Mouse (Mus musculus) small intestine, adult 2 months (tissue): ENCODE results near the gene Dlgap1. TPM values are rescaled to one million over a fixed set of nuclear protein-coding genes. Genes with fewer than 3 reads are reported as not detected.

Experiments
- H3K27ac ChIP-seq: fragments of 200-500 bp; 2 replicates; pipeline ENCODE4 v1.5.1; 2012; ENCODE audit warnings: low read depth, low read length, control low read depth, inconsistent platforms; ENCODE audit not compliant: insufficient read depth
- H3K27me3 ChIP-seq: fragments of 200-500 bp; 2 replicates; pipeline ENCODE4 v1.6.1; 2012; ENCODE audit warnings: mild to moderate bottlenecking, moderate library complexity, low read length, inconsistent platforms; ENCODE audit not compliant: control insufficient read depth, insufficient read depth
- H3K36me3 ChIP-seq: fragments of 200-500 bp; 2 replicates; pipeline ENCODE4 v1.6.1; 2012; ENCODE audit warnings: mild to moderate bottlenecking, low read length, control low read depth, inconsistent platforms; ENCODE audit not compliant: control insufficient read depth, insufficient read depth
- H3K4me1 ChIP-seq: fragments of 200-500 bp; 2 replicates; pipeline ENCODE4 v1.6.1; 2012; ENCODE audit warnings: low read length, inconsistent platforms, mixed read lengths; ENCODE audit not compliant: control insufficient read depth, insufficient read depth, insufficient read length
- H3K4me3 ChIP-seq: fragments of 200-500 bp; 2 replicates; pipeline ENCODE4 v1.5.1; 2012; ENCODE audit warnings: low read depth, mild to moderate bottlenecking, control low read depth, inconsistent platforms, low read length, moderate library complexity
- CTCF ChIP-seq: fragments of 200-500 bp; IDR thresholded peaks from 2 replicates; pipeline ENCODE4 v1.5.1; 2012; ENCODE audit warnings: low read depth, mild to moderate bottlenecking, control low read depth, inconsistent platforms, low read length, moderate library complexity, mixed read lengths; ENCODE audit not compliant: insufficient replicate concordance, insufficient read length; ENCODE audit errors: extremely low read depth
- POLR2A ChIP-seq: fragments of 200-500 bp; IDR thresholded peaks from 2 replicates; pipeline ENCODE4 v1.6.1; 2012; ENCODE audit warnings: low read depth, mild to moderate bottlenecking, control low read depth, inconsistent platforms, low read length, moderate library complexity
- WGBS: fragments of 180-500 bp; shearing (Covaris S2); methylation state at CpG from one replicate; pipeline ENCODE4 v1.1.7; 2018; 5-methylcytosine and 5-hydroxymethylcytosine counted together
- polyA plus RNA-seq: library from polyadenylated mRNA; depleted of rRNA; stranded (reverse); fragments of >200 nt; gene quantifications from 2 replicates; pipeline ENCODE4 v1.2.3, GENCODE M21; 2012

The Dlgap1 gene
- polyA plus RNA-seq, 1 experiment: 0.61 TPM

GRCm38 (mm10) chr17:70588691-70589090 is 619.8 kb downstream of the Dlgap1 start:
- 75% methylated on average over 6 of the region's 6 CpGs for WGBS
- Histone ChIP-seq H3K27me3 (no peaks in the 10 kb centered on the region), H3K4me3 (no peak overlapping the region), H3K36me3 (no peaks in the 10 kb centered on the region), H3K4me1 (no peaks in the 10 kb centered on the region), H3K27ac (no peak overlapping the region)
- no peak for TF ChIP-seq POLR2A
- TF ChIP-seq CTCF: no peak

- 88% methylated on average over 13 of the region's 13 CpGs for WGBS
- H3K27me3 ChIP-seq: no peaks in the 10 kb centered on the region
- no peak overlapping the region for H3K4me3 ChIP-seq
- no peak for TF ChIP-seq CTCF
- no peak for TF ChIP-seq POLR2A
- H3K4me1 ChIP-seq: no peaks in the 10 kb centered on the region
- no peak overlapping the region for H3K27ac ChIP-seq
- H3K36me3 ChIP-seq: no peaks in the 10 kb centered on the region
These were observed 620.3 kb downstream of the Dlgap1 start for GRCm38 (mm10) chr17:70589140-70589539.

- TF ChIP-seq CTCF (no peak), POLR2A (no peak)
- H3K4me3 ChIP-seq: no peak overlapping the region
- H3K4me1 ChIP-seq: no peaks in the 10 kb centered on the region
- H3K27ac ChIP-seq: no peak overlapping the region
- WGBS: 77% methylated on average over 6 of the region's 6 CpGs
- H3K36me3 ChIP-seq: no peaks in the 10 kb centered on the region
- no peaks in the 10 kb centered on the region for H3K27me3 ChIP-seq
These were observed 621.6 kb downstream of the Dlgap1 start for GRCm38 (mm10) chr17:70590506-70590905.

- TF ChIP-seq POLR2A (no peak), CTCF (no peak)
- Histone ChIP-seq H3K27me3 (no peaks in the 10 kb centered on the region), H3K4me1 (no peaks in the 10 kb centered on the region), H3K36me3 (no peaks in the 10 kb centered on the region), H3K4me3 (no peak overlapping the region), H3K27ac (no peak overlapping the region)
- WGBS: 53% methylated on average over 1 of the region's 1 CpGs
These were observed 625.4 kb downstream of the Dlgap1 start for GRCm38 (mm10) chr17:70594277-70594676.

- Histone ChIP-seq H3K4me3 (no peak overlapping the region), H3K4me1 (no peaks in the 10 kb centered on the region), H3K36me3 (no peaks in the 10 kb centered on the region), H3K27me3 (no peaks in the 10 kb centered on the region), H3K27ac (no peak overlapping the region)
- 89% methylated on average over 2 of the region's 2 CpGs for WGBS
- TF ChIP-seq POLR2A (no peak), CTCF (no peak)
These were observed 627.5 kb downstream of the Dlgap1 start for GRCm38 (mm10) chr17:70596326-70596725.

- WGBS: 81% methylated on average over 6 of the region's 6 CpGs
- TF ChIP-seq POLR2A (no peak), CTCF (no peak)
- Histone ChIP-seq H3K4me3 (no peak overlapping the region), H3K4me1 (no peaks in the 10 kb centered on the region), H3K27me3 (no peaks in the 10 kb centered on the region), H3K27ac (no peak overlapping the region), H3K36me3 (no peaks in the 10 kb centered on the region)
These were observed 631.6 kb downstream of the Dlgap1 start for GRCm38 (mm10) chr17:70600462-70600861.

- Histone ChIP-seq H3K27me3 (no peaks in the 10 kb centered on the region), H3K27ac (no peak overlapping the region), H3K4me3 (no peak overlapping the region), H3K4me1 (no peaks in the 10 kb centered on the region), H3K36me3 (no peaks in the 10 kb centered on the region)
- 80% methylated on average over 7 of the region's 7 CpGs for WGBS
- no peak for TF ChIP-seq POLR2A
- no peak for TF ChIP-seq CTCF
These were observed 633.2 kb downstream of the Dlgap1 start for GRCm38 (mm10) chr17:70602051-70602450.

GRCm38 (mm10) chr17:70605659-70606058 is 636.8 kb downstream of the Dlgap1 start:
- no peak overlapping the region for H3K4me3 ChIP-seq
- H3K4me1 ChIP-seq: no peaks in the 10 kb centered on the region
- no peaks in the 10 kb centered on the region for H3K27me3 ChIP-seq
- TF ChIP-seq CTCF (no peak), POLR2A (no peak)
- 79% methylated on average over 5 of the region's 5 CpGs for WGBS
- H3K27ac ChIP-seq: no peak overlapping the region
- H3K36me3 ChIP-seq: no peaks in the 10 kb centered on the region
